Mouse (Mus musculus) liver, postnatal 0 days (tissue): ENCODE data around the gene Akirin1.

ENCODE experiments used
- CTCF ChIP-seq: sonication (generic); IDR thresholded peaks from 2 replicates; pipeline ENCODE4 v1.5.1; 2016; ENCODE audit warnings: antibody characterized with exemption, low read depth
- EP300 ChIP-seq: IDR thresholded peaks from 2 replicates; pipeline ENCODE4 v1.6.1; 2016; ENCODE audit warnings: antibody characterized with exemption, low read depth, mild to moderate bottlenecking

- TF ChIP-seq CTCF (no peak), EP300 (no peak)
Measured at GRCm38 (mm10) chr4:123685046-123685445, 65.1 kb downstream of the Akirin1 start.
